Mouse (Mus musculus) monocyte, adult 5-6 weeks (primary cell): ENCODE measurements around the gene Pla2g15. TPM values are rescaled to one million over a fixed set of nuclear protein-coding genes. Genes with fewer than 3 reads are reported as not detected.

Experiments used
- ATAC-seq: fragments of 153-309, 156-312 bp; replicated peaks from 2 replicates; pipeline ENCODE4 v1.8.0; 2017; ENCODE audit warnings: mild to moderate bottlenecking; ENCODE audit not compliant: low TSS enrichment, insufficient number of reproducible peaks, severe bottlenecking, poor library complexity, low FRiP score
- total RNA-seq: library from RNA; stranded (forward); fragments of 200-1000, 200-491, 200-594 nt; gene quantifications from 3 replicates; pipeline ENCODE4 v1.2.3, GENCODE M21; 2017

The Pla2g15 gene
- total RNA-seq, 1 experiment from 2014 or later: 8.2 TPM

- ATAC-seq: no peak
Observed at GRCm38 (mm10) chr8:106133526-106133925, 16.7 kb upstream of the Pla2g15 start.

GRCm38 (mm10) chr8:106133946-106134345 is 16.3 kb upstream of the Pla2g15 start:
- ATAC-seq: no peak

DNA sequence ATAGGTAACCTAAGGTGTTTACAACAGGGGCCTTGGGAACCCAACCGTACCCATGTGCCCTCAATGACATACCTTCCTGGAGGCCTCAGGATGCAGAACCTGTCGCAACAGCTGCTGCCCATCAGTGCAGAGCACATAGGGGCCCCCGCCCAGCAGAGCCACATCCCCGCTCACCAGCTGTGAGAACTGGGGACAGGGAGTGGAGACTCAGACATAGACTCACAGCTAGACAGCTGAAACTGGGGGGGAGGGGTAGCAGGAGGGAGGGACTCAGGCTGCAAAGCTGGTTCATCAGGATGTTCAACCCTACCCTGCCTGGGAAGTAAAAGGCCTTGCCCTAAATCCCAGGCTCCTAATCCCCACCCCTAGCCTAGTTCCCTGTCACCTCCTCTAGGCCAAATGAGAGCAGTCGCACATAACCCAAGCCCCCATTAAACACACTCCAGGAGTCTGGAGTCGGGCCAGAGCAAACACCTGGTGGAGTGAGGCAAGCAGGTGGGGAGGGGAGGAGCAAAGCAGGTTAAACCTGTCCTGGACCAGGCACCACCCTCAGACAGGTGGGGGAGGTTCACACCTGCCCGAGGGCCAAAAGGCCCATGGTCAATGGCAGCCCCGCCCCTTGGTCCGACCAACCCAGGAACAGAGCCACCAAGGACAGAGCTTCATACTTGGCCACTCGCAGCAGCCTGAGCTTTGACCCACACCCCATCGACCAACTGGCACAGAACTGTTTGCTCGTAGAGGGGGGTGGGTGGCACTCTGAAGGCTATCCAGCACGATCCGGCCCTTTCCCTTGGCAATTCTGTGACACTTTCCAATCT is 15.2 kb upstream of the Pla2g15 start:
- ATAC-seq: no peak

DNA sequence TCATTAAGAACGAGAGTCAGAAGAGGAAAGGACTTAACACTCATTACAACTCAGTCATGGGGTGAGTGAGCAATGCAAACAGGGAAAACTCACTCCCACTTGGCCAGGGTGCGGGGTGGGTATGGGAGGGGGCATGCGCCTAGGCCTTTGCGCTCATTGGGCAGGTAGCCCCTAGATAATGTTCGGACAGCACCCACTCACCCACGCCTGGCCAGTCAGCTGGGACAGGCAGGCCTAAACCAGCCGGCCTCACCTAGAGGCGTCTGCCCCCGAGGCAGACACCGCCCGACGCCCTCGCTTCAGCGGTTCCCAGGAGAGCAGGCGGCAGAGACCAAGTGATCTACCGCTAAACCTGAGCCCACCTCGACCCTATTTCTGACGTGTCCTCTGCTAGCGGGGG is 14.5 kb upstream of the Pla2g15 start:
- no peak for ATAC-seq

DNA sequence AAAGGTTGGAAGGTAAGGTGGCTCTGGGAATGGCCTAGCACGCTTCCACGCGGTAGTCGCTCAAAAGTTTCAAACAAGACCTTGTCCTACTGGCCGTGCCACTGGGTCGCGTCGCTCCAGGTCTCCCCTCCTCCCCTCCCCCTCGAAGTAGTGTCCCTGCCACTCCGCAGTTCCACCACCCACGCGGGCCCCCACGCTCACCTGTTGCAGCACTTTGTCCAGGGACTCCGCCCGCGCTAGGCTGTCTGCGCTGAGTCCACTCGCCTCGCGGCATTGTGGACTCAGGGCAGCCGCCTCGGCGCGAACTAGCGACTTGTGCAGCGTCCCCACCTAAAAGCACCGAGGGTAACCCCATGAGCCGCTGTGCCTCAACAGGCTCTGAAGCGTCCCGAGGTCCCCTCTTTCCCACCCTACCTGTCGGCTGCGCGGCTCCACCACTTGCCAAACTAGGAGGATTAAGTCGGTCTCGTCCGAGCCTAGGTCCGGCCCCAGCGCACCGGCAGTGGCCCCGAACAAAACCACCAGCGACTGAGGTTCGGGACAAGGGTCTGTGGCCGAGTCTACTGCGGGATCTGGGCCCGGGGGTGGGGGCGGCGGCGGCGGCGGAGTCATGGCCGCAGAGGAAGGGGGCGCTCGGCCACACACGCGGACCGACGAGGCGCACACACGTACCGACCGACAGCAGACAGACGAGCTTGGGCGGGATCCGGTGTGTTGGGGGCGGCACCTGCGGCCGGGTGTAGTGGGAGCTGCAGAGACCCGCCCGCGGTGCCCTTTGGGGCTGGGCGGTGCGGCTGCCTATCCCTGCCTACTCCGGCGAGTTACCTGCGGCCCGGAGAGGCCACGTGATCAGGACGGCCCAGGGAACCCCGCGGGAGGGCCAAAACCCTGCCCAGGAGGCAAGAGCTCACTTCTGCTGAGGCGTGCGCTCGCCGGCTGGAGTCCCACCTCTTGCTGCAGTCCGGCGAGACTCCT is 13.8 kb upstream of the Pla2g15 start, which contains the start of gene Esrp2:
Gene Esrp2 (minus strand): TSS at position 819 of the 975 bp plus-strand sequence.
- ATAC-seq: no peak

DNA sequence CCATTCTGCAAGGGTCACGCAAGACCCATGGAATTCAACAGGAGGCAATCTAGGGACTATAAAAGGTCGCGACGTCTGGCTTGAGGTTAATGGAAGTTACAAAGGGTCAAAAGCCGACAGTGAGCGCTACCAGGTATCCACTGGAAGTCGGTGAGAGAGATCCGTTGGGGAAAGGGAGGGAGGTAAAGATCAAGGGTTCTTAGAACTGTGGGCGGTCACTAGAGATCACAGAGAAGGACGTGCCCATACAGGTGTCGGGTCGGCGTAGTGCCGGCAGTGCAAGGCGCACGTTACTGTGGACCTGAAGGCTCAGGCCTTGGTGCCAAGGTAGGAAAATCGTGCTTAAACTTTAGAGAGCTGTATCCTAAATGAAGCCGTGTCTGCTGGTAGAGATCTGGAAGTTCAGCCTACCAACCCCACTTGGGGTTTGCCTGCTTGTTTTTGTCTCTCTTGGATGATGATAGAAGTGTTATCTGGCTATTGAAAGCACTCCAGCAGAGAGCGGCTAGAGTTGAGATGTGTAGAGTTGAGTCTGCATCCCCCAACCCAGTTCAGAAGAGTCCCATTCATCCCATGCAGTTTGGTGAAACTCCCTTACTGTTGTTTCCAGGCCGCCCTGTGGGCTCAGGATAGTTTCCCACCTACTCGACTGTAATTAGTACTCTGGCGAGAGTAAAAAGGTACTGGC is 12.8 kb upstream of the Pla2g15 start:
- ATAC-seq: no peak

GRCm38 (mm10) chr8:106137906-106138477 is 12.2 kb upstream of the Pla2g15 start:
- ATAC-seq: peak; percentile 38; the same call in 1 of the 2 replicates

DNA sequence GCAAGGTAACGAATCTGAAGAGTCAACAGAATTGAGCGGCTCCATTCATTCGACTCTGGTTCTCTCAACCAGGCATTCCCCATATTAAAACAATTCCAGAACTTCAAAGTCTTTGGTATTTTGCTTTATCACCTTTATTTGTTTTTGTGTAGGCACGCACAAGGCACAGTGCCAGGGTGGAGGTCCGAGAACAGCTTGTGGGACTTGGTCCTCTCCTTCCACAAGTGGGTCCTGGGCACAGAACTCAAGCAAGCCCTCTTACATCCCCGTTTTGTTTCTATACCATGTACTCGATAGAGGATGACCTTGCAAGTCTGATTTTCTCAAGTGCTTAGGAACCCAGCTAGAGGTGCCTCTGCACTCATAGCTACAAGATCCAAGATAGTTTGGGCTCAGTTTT is 11.6 kb upstream of the Pla2g15 start:
- ATAC-seq: no peak

GRCm38 (mm10) chr8:106140191-106140590 is 10.0 kb upstream of the Pla2g15 start:
- ATAC-seq: no peak

- ATAC-seq: peak; percentile 80
Observed at GRCm38 (mm10) chr8:106140769-106141168, 9.4 kb upstream of the Pla2g15 start.

GRCm38 (mm10) chr8:106145331-106145730 is 4.9 kb upstream of the Pla2g15 start:
- no peak for ATAC-seq

DNA sequence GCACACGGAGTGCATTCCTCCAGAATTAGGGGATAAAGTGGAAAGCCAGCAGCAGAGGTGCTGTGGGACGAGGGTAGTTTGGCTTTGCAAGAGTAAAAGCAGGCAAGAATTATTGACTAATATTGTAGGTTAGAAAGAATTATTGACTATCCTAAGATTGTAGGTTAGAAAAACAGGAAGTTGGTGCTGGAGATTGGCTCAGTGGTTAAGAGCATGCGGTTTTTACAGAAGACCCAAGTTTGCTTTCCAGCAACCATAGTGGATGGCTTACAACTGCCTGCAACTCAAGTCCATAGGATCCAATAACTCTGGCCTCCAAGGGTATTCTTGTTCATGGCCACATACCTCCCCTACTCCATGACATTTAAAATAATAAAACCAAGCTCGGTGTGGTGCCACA is 4.2 kb upstream of the Pla2g15 start:
- ATAC-seq: no peak

DNA sequence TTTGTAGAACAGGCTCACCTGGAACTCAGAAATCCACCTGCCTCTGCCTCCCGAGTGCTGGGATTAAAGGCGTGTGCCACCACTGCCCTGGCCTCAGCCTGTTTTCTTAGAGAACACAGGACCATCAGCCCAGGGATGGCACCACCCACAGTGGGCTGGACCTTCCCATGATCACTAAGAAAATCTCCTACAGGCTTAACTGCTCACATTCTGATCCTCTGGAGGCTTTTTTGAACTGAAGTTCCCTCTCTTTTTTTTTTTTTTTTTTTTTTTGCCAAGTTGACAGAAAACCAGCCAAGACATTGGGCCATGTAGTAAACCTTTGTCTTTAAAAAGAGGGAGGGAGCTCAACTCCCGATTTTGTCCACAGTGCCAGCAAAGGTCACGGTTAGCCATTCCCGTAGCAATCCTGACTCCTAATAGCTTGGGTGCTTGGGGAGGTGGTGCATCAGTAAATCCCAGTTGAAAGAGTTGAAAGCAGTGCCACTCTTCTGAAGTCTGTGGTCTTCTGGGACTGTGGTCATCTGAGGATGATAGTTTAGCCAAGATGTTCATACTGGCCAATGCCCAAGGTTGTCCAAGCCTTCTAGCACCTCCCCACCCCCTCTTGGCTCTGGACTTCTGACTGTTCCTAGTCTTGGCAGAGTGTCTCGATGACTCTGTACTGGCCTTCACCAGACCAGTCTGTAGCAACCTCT is 2.2 kb upstream of the Pla2g15 start:
- ATAC-seq: no peak

DNA sequence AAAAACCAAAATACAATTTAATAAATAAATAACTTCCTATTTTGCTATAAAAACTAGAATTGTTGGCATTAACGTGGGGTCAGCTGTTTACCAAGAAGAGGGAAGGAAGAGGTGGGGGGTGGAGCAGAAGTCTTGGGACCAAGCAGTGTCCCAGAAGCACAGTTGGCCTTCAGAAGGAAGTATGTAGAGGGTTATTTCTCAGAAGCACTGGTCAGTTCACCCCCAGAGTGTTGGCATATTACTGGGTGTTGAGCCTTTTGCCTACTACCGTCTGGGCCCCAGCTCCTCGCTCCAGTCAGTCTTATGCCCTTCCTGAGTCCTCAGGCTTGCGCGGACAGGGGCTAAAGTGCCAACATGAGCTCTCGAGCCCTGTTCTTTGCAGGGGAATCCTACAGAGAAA is 1.2 kb upstream of the Pla2g15 start:
- ATAC-seq: no peak

- no peak for ATAC-seq
Observed at GRCm38 (mm10) chr8:106150653-106151000, 428 bp downstream of the Pla2g15 start.

DNA sequence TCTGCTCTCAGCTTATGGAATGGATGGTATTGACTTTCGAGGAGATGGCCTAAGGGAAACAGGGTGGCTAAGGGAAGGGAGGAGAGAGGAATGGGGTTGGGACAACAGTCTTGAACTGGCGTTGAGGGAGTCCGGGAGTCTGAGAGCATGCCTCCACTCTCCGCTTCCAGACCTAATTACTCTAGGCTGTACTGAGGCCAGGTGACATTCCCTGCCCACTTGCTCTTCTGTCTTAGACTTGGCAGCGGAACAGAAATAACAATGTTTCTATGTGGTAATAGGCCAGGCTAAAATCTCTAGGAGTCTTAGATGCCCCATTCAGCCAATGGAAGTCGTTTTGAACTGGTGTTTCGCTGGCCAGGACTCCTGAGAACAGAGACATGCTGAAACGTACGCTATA is 842 bp downstream of the Pla2g15 start:
- no peak for ATAC-seq

DNA sequence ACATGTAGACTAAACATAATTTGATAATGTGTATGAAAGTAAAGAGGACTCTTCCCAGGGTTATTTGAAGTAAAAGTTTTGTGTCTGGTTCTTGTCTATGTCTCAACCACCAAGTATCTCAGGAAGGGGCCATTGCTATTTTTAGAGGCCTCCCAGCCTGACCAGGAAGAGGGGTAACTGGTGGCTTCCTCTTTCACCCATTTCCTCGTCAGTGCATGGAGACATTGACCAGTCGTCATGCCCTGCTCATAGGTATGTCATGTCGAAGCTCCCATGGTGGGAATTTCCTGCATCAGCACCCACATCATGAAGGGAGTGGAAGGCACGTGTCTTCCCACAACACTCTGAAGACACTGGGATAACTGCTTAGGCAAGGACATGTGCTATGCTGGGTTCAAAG is 2.7 kb downstream of the Pla2g15 start:
- no peak for ATAC-seq

GRCm38 (mm10) chr8:106157419-106157818 is 7.2 kb downstream of the Pla2g15 start:
- ATAC-seq: no peak
